In the genomic region with DNA sequence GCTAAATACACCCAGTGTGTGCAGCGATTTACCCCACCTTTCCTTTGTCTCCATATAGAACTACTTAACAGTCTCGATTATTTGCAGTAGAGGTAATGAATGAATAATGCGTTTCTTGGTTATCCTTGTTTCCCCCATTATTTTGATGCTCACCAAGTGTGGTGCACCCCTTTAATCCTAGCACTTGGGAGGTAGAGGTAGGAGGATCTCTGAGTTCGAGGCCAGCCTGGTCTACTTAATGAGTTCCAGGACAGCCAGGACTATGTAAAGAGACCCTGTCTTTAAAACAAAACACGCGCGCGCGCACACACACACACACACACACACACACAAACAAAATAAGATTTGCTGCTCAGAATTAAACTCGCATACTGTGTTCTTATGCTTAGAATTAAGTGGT, we compare ENCODE assay signal across 8 mouse cellular contexts. TPM values are rescaled to one million over a fixed set of nuclear protein-coding genes. Genes with fewer than 3 reads are reported as not detected.
A peak's percentile ranks its signal among the peaks of the same experiment; 100 is the strongest.
DNase-seq lines count a peak whose midpoint lies in the region; ATAC-seq and TF ChIP-seq lines count a peak whose summit lies in the region.

No protein-coding gene starts in this region.

- H3K36me3 ChIP-seq in embryonic facial prominence, embryonic 10.5 days (replicated peaks): peaks cover 24% of the 10 kb centered on the region
- peaks cover 11% of the 10 kb centered on the region; the same call in 1 of the 2 replicates for H3K36me3 ChIP-seq in limb, embryonic 11.5 days (ENCODE audit: control insufficient read depth, insufficient read depth, low read length)

- DNase-seq in cerebellum, postnatal 14 days: peak; percentile 20 to 23
- no peak for DNase-seq in cerebellum, adult 9-11 months
- DNase-seq in 3T3-L1 (ENCODE audit: low read depth, low spot score): peak; percentile 44
- DNase-seq in embryonic facial prominence, embryonic 10.5 days (ENCODE audit: low spot score): peak; percentile 38
- DNase-seq in limb, embryonic 11.5 days (ENCODE audit: low spot score): peak; percentile 49
- no peak for DNase-seq in layer of hippocampus, adult 18-20 months (ENCODE audit: low spot score in 2 of 2)
- no peak for DNase-seq in urinary bladder, adult 2 months (ENCODE audit: low spot score)

- no peak for TF ChIP-seq POLR2A in olfactory bulb, adult 2 months (IDR thresholded peaks at IDR 0.05; ENCODE audit: insufficient read depth, low read depth, low read length)

- no peaks in the 10 kb centered on the region for H3K27me3 ChIP-seq in embryonic facial prominence, embryonic 10.5 days (replicated peaks; ENCODE audit: low read depth, poor library complexity, severe bottlenecking)
- no peaks in the 10 kb centered on the region for H3K27me3 ChIP-seq in limb, embryonic 11.5 days (ENCODE audit: control insufficient read depth, insufficient read depth, low read length)

- peaks cover 11% of the 10 kb centered on the region for H3K4me1 ChIP-seq in embryonic facial prominence, embryonic 10.5 days
- peaks cover 3% of the 10 kb centered on the region; the same call in 1 of the 2 replicates for H3K4me1 ChIP-seq in limb, embryonic 11.5 days (ENCODE audit: control insufficient read depth, insufficient read depth, low read length)
- 0 out of 2 replicates have a peak, but pooled peaks cover 3% of the 10 kb centered on the region for H3K4me1 ChIP-seq in olfactory bulb, adult 2 months (ENCODE audit: control insufficient read depth, insufficient read depth, low read length)

- H3K4me2 ChIP-seq in limb, embryonic 11.5 days (ENCODE audit: low read depth, severe bottlenecking): peak overlapping the region; percentile 66

- H3K9ac ChIP-seq in limb, embryonic 11.5 days (ENCODE audit: low read length): peak overlapping the region; percentile 93

- 25% methylated on average over 10 of the region's 10 CpGs for WGBS in embryonic facial prominence, embryonic 10.5 days
- WGBS in limb, embryonic 11.5 days: 22% methylated on average over 10 of the region's 10 CpGs
- 21% methylated on average over 10 of the region's 10 CpGs for WGBS in olfactory bulb, adult 2 months

- peak overlapping the region; percentile 97 for H3K4me3 ChIP-seq in embryonic facial prominence, embryonic 10.5 days
- peak overlapping the region; percentile 86 for H3K4me3 ChIP-seq in limb, embryonic 11.5 days (ENCODE audit: low read depth, low read length)
- H3K4me3 ChIP-seq in olfactory bulb, adult 2 months (ENCODE audit: insufficient read depth, low read depth, low read length): peak overlapping the region; percentile 80

- peak overlapping the region; percentile 99 for H3K27ac ChIP-seq in embryonic facial prominence, embryonic 10.5 days (replicated peaks)
- peak overlapping the region; percentile 93; the same call in 1 of the 2 replicates for H3K27ac ChIP-seq in limb, embryonic 11.5 days (replicated peaks; ENCODE audit: low read depth, low read length)
- no peak overlapping the region for H3K27ac ChIP-seq in olfactory bulb, adult 2 months (ENCODE audit: insufficient read depth, low read depth, low read length)

- no peak for ATAC-seq in limb, embryonic 11.5 days (ENCODE audit: insufficient number of reproducible peaks, low FRiP score, low TSS enrichment, low read depth)

- no peak for TF ChIP-seq CTCF in olfactory bulb, adult 2 months (IDR thresholded peaks at IDR 0.05; ENCODE audit: insufficient read depth, low read depth, low read length)

- H3K9me3 ChIP-seq in embryonic facial prominence, embryonic 10.5 days: no peaks in the 10 kb centered on the region
- no peaks in the 10 kb centered on the region for H3K9me3 ChIP-seq in limb, embryonic 11.5 days (ENCODE audit: control insufficient read depth, low read length)

RNA-seq across cellular contexts. Expression of a gene that starts 1.0 kb away (rescaled TPM):
- 682 and 687 TPM in 2 replicates for polyA plus RNA-seq in embryonic facial prominence, embryonic 10.5 days (2016; fragmentation: Nextera tagmentation; extraction: Ambion mirVana)
- 628 and 652 TPM in 2 replicates for polyA plus RNA-seq in limb, embryonic 11.5 days (2014; fragmentation: Nextera tagmentation; extraction: Ambion mirVana)
- not detected in 2 replicates for polyA plus RNA-seq in olfactory bulb, adult 2 months (2012; ENCODE audit: insufficient read depth, insufficient read length, low replicate concordance, missing spikeins)
- total RNA-seq in layer of hippocampus, adult 18-20 months (2021): 100 to 1,000 TPM; 185 to 216 TPM
- 240 and 288 TPM in 2 replicates for polyA plus RNA-seq in urinary bladder, adult 2 months (2012; rRNA removed)

RNA-seq across cellular contexts. Expression of a gene that starts 37.7 kb away (rescaled TPM):
- polyA plus RNA-seq in embryonic facial prominence, embryonic 10.5 days (2016; fragmentation: Nextera tagmentation; extraction: Ambion mirVana): 223 and 229 TPM in 2 replicates
- 266 and 287 TPM in 2 replicates for polyA plus RNA-seq in limb, embryonic 11.5 days (2014; fragmentation: Nextera tagmentation; extraction: Ambion mirVana)
- 132 TPM in 1 of 2 replicates, not detected in the other for polyA plus RNA-seq in olfactory bulb, adult 2 months (2012; ENCODE audit: insufficient read depth, insufficient read length, low replicate concordance, missing spikeins)
- 100 to 1,000 TPM; 149 to 160 TPM for total RNA-seq in layer of hippocampus, adult 18-20 months (2021)
- polyA plus RNA-seq in urinary bladder, adult 2 months (2012; rRNA removed): 88.2 and 95.6 TPM in 2 replicates

RNA-seq across cellular contexts. Expression of a gene that starts 40.4 kb away (rescaled TPM):
- 26.6 and 26.9 TPM in 2 replicates for polyA plus RNA-seq in embryonic facial prominence, embryonic 10.5 days (2016; fragmentation: Nextera tagmentation; extraction: Ambion mirVana)
- 37.4 and 39.4 TPM in 2 replicates for polyA plus RNA-seq in limb, embryonic 11.5 days (2014; fragmentation: Nextera tagmentation; extraction: Ambion mirVana)
- not detected in 2 replicates for polyA plus RNA-seq in olfactory bulb, adult 2 months (2012; ENCODE audit: insufficient read depth, insufficient read length, low replicate concordance, missing spikeins)
- 10 to 100 TPM; 40.9 to 44.2 TPM for total RNA-seq in layer of hippocampus, adult 18-20 months (2021)
- 12.9 and 17.4 TPM in 2 replicates for polyA plus RNA-seq in urinary bladder, adult 2 months (2012; rRNA removed)

Comparison
In these comparisons a context has a peak if more than half of its experiments do, and no peak if none do; other contexts are left out.
1. DNase-seq: peak in cerebellum, postnatal 14 days (2 of 2), 3T3-L1 (single experiment), embryonic facial prominence, embryonic 10.5 days (single experiment) and limb, embryonic 11.5 days (single experiment); none in cerebellum, adult 9-11 months (single experiment), layer of hippocampus, adult 18-20 months (0 of 2) and urinary bladder, adult 2 months (single experiment).
2. Peak in every context shown above with its lines, with median percentiles within 50 percentile points of each other: H3K4me3 ChIP-seq.